Mouse (Mus musculus) lung, postnatal 10 days (tissue): ENCODE measurements at regions not wholly inside any gene's neighbourhood (a gene's known extent, or its start where the extent isn't known, plus 50 kb on each side); places are given as distances from the start of the nearest gene placed in this dataset.
A peak's percentile ranks its signal among the peaks of the same experiment; 100 is the strongest.

Experiments
- DNase-seq: peaks from one replicate; pipeline ENCODE4 v3.0.0; 2021

DNA sequence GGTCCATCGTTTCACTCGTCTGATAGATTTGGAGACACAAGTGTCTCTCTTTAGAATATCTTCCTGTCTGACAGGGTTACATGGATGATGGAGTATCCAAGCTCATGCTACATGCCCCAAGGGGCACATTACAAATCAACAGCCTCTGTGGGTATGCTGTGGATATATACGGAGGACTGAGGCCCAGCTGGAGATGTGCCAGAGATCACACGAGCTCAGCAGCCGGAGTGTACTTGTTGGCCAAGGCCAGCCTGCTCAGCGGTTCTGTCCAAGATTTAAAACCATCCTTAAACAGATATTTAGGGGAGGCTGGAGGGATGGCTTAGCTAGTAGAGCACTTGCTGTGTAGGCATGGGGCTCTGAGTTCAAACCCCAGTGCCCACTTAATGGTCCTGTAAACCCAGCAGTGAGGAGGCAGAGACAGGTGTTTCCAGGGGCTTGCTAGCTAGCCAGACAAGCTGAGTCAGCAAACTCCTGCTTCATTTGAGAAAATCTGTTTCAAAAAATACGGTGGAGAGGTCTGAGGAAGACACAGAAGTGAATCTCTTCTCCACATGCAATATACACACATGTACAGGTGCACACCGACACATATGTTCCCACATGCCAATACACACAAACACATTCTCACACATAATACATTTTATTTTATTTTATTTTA is 85.6 kb upstream of the Aldh1b1 start:
- peak; percentile 14 for DNase-seq

DNA sequence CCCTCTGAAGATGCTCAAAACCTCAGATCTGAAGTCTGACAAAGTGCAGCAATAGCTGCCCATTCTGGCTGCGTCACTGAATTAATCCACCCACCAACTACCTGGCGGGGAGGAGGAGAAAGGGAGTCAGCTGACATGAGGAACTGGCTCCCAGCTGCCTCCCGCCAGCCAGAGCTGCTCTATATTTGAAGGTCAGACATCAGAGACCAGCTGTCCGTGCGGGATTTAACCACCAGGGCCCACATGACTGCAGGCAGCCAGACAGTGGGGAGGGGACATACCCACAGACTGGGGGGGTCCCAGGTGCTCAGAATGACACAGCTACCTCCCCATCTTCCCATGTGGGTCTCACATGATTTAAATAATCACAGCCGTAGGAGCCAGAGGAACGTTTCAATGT is 94.8 kb upstream of the Aldh1b1 start:
- no peak for DNase-seq

DNA sequence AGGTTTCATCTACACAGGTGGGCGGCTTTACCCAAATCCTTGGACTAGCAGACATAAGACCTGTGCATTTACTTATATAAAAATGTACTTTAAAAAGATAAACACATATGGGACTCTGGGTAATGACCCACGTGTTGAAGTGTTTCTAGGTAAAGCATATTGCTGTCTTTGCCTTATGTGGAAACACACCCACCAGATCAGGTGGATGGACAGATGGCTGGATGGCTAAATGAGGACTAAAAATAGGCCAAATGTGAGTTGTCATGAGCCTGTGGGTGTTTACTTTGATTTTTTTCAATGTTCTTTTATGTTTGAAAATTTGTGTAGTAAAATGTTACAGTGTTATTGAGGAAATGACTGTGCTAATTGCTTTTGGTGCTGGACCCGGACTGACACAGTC is 99.2 kb upstream of the Aldh1b1 start:
- no peak for DNase-seq

DNA sequence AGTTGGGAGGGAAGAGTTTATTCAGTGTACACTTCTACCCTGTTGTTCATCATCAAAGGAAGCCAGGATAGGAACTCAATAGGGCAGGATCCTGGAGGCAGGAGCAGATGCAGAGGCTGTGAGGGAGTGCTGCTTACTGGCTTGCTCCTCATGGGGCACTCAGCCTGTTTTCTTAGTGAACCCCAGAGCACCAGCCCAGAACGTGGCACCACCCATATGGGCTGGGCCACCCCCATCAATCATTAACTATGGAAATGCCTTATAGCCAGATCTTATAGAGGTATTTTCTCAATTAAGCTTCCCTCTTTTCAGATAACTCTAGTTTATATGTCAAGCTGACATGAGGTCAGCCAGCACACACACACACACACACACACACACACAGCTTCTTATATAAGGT is 103.6 kb upstream of the Aldh1b1 start:
- no peak for DNase-seq

DNA sequence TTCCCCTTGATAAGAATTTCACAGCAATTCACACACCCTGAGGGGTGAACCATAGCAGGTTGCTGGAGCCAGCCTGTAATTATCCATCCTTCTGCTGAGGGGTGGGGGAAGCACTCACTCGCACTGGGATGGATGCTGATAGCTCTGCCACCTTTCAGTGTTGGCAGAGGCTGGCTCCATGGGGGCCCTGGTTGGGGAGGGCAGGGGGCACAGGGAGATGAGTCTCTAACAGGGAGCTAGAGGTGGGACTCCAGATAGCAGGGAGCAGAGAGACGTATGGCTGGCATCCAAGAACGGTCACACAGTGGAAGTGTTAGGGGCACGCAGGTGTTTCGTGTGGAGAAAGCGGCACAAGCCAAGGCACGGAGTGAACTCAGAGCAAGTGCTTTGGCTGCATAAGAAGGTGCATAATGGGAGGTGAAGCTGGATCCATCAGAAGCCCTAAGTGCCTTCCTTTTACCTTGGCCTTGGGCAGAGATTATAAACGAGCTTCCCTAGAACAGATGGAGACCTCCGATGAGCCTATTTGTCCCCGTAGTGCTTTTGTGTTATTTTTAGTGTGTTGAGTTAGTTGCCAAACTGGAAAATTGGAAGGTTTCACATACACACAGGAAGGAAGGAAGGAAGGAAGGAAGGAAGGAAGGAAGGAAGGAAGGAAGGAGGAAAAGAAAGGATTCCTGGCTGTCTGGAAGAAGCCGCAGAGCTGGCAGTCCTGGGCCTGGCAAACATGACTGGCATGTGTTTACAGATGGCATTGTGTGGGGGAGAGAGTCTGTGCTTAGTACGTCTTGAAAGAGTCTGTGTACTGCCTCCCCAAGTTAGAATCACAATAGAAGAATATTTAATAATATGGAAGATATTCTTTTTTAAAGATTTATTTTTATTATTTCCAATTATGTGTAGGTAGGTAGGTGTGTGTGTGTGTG is 108.6 kb upstream of the Aldh1b1 start:
- DNase-seq = no peak

DNA sequence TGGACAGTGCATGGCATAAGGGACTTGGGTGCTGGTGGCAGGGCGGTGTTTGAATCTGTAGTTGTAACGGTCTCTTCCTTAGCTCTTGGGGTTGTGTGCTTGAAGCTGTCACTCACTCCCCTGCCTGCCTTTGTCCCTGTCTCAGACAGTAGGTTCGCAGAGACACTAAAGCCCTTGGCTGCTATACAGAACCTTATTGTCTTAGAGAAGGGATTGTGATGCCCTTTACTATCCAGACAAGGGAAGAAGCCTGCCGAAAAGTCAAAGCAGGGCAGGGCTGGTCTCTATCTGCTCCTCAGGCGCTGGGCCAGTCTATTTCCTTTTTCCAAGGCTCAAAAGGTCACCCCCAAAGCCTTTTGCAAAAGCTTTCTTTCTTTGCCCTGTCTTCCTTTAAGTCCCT is 109.2 kb upstream of the Aldh1b1 start:
- DNase-seq = no peak

DNA sequence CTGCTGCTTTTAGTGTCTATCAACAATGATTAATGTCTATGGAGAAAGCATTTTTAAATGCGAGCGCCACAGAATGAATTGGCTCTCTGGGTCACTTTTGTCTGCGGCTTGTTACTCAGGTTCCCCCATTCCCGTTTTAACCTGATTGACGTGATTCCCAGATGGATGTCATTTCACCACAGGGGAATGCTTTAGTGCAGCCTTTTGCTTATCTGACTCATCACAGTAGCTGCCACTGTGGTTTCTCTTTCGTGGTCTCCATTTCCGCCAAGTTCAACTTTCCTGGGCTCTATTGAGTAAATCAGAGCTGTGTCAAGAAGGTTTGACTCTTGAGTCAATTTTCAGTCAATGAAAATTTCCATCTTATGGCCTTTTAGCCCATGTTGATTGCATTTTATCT is 110.6 kb upstream of the Aldh1b1 start:
- DNase-seq = no peak

DNA sequence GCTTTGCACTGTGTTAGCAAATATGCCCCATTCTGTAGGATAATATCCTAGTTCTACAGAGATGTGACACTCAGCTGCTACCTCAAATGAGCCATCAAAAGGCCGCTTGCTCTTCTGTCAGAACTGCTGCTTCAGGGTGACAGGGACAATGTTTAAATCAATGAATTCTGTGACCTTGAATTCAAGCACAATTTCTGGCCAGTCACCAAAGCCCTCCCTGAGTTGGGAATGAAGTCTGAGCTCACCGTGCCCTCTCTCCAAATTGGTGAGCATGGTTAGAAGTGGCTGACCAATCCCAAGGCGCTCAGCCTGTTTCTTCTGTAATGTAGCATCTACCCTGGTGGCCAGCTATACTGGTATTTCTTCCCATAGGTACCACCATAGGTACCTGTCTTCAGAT is 113.8 kb upstream of the Aldh1b1 start:
- DNase-seq = no peak

DNA sequence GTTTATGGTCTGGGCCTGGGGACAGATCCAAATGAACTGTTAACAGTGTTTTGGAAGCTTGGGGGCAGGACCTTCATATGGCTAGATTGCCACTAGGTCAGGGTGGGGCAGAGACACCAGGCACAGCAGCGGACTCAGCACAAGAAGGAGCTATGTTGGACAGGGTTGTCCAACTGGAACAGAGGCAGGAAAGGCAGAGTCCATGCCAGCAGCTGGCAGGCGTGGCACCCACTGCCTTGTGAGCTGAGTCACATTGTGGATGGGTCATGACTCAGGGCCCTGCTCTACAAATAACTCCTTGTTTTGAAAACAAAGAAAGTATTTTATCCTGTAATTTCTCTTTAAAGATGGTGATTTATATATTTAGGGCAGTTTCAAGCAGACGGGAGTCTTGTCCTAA is 115.6 kb upstream of the Aldh1b1 start:
- no peak for DNase-seq

DNA sequence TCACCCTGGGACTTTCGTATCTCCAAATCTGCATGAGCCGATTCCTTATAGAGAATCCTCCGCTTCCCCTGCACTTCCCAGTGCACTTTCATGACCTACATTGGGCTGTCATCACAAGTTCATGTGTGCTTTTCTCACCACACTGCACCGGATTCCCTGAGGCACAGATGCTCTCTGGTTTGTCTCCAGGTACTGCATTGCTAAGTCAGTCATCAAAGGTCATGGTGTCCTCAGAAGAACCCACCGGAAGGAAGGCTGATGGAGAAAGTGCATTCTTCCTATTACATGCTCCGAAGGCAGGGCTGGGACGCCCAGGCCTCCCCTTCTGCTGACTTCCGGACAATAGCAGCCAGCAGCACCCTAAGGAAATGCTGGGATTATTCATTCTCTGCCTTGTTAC is 116.1 kb upstream of the Aldh1b1 start:
- DNase-seq = no peak

DNA sequence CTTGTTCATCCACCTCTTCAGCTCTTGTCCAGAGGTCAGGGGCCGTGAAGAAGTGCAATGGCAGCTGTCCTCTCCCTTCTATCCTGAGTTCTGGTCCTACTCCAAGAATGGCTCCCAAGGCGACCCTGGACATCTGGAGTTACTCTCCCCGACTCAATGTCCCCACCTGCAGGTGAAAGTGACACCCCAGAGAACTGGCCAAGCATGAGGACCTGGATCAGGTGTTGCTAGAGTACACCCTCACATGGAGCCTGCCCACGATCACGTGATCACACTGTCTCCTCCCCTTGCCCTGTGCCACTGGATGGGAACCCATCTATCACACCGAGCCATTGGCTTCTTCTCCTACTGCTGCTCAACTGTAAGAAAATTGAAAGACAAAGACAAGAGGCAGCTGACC is 122.7 kb upstream of the Aldh1b1 start:
- peak; percentile 25 for DNase-seq

DNA sequence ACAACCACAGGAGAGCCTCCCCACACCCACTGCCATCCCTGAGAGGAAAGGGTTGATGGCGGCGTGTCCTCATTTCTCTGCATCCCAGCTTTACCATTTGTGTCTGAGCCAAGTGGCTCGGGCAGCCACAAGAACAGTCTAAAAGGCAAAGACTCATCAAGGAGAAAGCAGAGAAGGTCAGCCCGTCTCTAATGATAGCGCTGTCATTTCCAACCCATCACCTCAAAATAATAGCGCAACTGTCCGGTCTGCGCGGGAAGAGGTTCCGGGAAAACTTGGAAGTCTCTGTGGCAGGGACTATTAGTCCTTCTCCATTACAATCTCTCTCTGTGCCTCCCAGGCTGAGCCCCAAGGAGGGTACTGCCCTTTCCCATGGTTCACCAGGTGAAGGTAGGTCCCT is 124.5 kb upstream of the Aldh1b1 start:
- DNase-seq = no peak

DNA sequence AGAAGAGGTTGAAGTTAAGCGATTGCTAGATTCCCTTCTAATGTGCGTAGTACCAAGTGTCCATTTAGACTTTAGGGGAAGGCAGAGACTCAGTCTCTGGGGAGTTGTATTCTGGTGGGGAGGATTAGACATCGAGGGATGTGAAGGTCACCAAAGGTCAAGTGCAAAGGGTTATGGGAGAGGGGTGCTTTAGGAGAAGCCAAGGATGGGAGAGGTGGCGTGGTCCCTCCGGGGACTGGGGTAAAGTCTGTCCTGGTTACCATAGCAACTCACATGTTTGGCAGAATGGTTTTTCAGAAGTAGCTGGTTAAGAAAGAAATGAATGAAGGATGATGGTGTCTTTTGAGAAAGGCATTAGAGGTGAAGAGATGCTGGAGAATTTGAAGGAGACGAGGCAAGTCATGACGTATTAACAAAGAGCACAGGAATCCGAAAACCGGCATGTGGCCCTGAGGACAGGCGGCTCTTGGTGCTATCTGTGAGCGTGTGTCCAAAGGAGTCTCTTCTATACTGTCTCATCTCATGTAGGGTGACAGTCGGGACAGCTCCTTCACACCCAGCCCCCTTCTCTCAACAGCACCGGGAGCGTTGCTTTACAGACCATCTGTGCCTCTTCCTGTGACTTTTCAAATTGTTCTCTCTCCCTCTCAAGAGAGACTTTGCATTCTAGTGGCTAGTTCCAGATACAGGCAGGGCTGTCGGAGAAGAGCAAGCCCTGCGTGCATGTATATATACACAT is 125.6 kb upstream of the Aldh1b1 start:
- DNase-seq = no peak

DNA sequence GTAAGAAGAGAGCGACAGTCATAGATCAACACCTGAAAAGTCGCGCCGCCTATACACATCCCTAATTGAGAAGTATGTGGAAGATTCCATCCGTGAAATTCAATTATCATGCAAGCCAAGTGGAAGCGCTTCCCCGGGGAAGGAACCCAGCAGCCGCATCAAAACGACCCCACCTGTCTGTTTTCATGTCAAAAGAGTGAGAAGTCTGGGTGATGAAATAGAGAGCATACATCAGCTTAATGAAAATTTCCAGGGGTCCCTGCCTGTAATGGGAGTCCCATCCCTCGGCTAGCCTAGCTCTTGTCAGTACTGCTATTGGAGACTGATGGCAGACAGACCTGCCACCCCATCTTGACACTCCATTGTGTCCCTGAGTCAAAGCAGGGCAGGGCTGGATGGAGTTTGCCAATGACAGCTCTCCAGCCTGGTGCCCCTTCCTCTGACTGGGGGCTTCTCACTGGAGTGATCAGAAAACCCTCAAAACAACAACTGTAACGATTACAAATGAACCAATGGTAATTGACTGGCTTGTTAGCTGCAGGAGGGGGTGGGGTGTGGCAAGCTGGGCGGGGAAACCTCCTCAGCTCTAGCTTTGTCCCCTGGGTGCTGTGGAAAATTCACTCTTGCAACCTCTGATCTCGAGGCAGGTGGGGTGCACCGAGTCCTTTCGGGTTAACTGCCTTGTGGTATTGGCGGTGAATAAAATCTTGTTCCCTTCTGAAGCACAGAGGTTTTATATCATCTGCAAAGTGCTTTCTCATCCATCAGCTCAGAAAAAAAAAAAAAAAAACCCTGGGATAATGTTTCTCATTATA is 126.4 kb upstream of the Aldh1b1 start:
- DNase-seq = no peak

DNA sequence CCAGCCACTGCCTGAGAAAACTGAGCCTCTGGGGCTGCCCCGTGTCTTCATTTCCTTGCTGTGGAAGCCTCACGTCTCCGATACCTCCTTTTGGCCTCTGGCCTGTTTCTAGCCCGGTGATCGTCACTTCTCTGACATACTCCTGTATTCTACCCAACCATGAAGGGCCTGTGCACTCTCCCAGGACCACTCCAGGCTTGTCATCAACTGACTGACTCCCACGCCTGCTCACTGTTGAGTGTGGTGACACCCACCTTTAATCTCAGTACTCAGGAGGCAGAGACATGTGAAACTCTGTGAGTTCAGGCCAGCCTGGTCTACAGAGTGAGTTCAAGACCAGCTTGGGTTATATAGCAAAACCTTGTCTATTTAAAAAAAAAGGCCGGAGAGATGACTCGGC is 132.1 kb upstream of the Shb start:
- no peak for DNase-seq

DNA sequence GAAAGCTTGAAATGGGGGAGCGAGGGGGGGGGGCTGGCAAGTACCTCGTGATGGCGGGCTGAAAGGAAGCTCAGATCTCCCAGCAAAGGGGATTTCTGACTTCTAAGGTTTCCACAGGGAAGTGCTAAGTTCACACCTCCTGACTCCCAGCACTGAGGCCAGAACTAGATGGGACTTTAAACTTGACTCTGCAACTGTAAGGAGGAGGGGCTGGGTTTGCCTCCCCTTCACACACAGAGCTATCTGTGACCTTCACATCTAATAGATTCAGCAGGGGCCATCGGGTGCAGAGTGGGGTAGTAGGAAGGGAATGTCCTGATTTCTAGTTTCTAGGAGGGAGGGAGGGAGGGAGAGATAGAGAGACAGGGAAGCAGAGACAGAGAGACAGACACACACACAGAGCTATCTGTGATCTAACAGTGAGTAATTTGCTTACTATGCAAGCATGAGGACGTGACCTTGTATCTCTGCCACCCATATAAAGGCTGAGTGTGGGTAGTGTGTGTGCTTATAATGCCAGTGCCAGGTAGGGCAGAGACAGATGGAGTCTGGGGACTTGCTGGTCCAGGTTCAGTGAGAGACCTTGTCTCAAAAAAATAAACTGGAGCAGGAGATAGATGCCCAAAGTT is 125.2 kb upstream of the Shb start:
- DNase-seq = no peak

DNA sequence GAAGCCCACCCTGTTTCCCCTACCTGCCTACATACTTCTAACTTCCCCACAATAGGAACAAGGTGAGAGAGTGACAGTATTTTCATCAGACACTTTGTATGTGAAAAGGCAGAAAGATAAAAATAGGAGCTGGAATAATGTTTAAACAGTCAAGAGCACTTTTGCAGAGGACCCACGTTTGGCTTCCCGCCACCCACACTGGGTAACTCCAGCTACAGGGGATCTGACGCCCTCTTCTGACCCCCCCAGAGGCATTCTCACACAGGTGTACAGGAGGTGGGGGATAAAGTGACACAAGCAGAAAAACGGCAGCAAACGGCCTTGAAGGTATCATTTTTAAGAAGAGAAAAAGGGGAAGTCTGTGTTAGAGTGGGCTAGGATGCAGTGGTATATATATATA is 123.5 kb upstream of the Shb start:
- peak; percentile 22 for DNase-seq

DNA sequence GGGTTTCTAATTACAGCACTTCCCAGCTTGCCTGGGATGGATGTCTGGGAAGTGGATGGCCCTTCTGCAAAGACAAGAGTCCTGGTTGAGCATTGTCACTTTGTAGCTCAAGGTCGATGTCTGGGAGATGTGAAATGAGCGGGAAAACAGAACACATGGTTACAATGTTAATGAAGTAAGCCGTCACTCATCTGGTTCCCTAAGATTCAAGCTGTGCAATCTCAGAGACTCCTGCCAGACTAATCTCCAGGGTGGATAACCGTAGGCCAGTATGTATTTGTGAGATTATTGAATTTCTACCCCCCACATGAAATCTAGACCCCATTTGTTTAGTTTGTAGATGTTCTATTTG is 122.5 kb upstream of the Shb start:
- DNase-seq = no peak

DNA sequence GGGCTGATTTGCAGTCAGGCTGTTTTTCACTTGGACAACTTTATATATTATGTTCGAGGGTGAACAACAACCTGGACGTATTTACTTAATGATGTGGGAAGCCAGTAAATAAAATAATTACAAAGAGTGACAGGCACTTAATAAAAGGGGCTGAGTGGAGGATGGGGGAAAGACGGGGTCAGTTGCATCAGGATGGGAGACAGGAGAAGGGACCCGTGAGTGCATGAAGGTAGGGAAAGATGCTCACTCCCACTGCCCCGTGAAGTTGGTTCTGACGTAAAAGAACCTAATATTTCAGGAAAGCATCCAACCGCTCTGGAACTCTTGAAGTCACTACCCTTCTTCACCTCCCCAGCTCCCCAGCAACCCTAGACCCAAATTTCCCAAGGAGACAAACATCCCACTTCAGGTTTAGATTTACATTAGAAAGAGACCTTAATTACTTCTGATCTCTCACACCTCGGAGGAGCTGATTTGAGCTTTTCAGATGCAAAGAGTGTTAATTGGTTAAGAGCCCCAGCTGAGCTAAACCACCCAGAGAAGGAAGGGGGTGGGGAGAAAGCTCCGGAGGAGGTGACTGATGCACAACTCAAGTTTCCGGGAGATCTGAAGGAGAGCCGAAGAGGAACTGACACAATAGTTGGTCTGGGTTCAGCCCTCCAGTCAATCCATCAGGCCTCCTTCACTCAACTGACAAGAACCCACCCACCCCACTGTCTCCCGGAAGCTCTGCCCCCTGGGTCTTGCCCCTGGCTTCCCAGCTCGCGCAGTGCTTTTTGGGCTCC is 121.9 kb upstream of the Shb start:
- peak; percentile 32 for DNase-seq

DNA sequence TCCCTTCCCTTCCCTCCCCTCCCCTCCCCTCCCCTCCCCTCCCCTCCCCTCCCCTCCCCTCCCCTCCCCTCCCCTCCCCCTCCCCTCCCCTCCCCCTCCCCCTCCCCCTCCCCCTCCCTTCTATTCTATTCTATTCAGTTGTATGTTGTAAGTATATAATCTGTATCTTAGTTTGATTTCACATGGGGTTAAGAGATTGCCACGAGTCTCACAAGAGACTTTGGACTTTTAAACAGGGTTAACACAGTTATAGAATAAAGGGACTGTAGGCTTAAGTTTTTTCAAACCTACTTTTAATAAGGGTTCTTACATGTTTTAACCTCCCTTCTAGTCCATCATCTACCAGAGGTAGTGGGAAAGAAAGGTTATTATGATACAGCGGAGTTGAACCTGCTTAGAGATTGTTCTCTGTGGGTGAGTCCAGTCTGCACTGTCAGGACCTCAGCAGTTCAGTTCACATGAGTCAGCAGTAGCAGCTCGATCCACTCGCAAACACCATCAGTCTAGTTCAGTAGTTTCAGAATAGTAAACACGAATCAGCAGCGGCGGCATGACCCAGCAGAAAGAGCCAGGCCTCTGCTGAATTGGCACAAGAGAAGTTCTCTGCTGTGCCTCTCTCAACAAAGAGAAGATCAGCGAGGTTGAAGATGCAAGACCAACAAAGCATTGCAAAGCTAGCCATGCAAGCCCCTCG is 116.8 kb upstream of the Shb start:
- DNase-seq = no peak

DNA sequence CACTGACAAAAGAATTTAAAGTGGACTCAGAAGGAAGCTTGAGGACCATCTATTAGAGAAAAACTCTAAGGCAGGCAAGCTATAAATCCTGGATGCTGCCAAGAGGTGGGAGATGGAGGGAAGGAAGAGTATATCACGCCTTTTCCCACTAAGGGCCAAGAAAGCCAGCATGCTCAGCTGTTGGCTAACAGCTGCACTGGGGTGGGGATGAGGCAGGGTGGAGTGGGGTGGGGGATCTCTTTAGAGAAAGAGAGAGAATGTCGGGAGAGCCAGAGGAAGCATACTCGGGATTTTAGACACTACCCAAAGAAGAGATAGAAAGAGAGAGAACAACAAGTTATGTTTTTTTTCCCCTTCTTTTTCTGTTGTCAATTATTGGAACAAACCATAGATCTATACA is 115.2 kb upstream of the Shb start:
- no peak for DNase-seq
